Mouse (Mus musculus) ES-CJ7 (cell line): Measurements from ENCODE around the gene Hdhd5.

ENCODE experiments used
- DNase-seq: peaks from one replicate; pipeline ENCODE4 v3.0.0; 2011; ENCODE audit warnings: low read depth, low spot score

Hdhd5 gene

DNA sequence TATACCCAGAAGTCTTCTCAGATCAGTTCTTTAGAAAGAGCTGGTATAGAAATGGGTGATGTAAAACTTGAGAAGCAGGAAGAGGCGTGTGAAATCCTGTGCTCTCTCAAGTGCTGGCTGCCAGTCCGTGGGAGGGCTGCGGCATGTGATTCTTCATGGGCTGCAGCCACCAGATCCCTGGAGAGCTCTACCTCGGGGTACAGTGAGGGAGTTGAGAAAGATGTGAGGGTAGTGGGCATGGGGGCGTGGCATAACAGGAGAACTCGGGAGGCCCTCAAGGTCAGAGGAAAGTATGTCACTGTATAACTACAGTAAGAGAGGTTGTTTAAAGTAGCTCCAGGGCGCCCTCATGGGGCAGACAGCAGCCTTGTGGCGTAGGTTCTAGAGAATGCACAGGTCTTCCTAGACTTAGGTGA, 47.9 kb downstream of the Hdhd5 start:
- peak; percentile 69 for DNase-seq

DNA sequence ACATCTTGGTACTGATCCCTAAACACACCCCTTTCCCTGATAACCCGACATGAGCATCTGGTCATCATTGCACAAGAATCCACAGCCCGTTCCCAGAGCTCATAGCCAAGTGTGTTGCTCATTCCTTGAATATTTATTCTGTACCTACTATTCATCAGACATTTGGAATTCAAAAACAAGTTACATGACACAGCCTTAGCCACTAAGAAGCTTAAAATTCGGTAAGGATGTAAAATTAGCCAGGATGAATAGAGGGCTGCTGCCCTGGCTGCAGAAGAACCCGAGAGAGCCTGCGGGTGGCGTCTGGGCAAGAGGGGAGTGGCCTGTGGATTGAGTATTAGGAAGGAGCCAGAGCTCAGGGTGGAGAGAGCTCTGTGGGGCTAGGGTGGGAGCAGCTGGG, 48.4 kb downstream of the Hdhd5 start:
- DNase-seq = no peak

DNA sequence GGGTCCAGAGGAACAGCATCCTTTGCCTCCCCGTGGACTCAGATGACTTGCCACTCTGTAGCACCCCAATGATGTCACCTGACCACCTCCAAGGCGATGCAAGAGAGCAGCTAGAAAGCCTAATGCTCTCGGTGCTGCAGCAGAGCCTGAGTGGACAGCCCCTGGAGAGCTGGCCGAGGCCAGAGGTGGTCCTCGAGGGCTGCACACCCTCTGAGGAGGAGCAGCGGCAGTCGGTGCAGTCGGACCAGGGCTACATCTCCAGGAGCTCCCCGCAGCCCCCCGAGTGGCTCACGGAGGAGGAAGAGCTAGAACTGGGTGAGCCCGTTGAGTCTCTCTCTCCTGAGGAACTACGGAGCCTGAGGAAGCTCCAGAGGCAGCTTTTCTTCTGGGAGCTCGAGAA, 49.1 kb downstream of the Hdhd5 start:
- no peak for DNase-seq

DNA sequence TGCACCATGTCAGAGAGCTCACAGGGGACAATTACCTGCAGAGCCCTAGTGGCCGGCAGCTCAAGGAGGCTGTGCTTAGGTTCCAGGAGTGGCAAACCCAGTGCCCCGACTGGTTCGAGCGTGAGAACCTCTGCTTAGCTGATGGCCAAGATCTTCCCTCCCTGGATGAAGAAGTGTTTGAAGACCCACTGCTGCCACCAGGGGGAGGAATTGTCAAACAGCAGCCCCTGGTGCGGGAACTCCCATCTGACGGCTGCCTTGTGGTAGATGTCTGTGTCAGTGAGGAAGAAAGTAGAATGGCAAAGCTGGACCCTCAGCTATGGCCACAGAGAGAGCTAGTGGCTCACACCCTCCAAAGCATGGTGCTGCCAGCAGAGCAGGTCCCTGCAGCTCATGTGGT, 49.6 kb downstream of the Hdhd5 start:
- peak; percentile 64 for DNase-seq

DNA sequence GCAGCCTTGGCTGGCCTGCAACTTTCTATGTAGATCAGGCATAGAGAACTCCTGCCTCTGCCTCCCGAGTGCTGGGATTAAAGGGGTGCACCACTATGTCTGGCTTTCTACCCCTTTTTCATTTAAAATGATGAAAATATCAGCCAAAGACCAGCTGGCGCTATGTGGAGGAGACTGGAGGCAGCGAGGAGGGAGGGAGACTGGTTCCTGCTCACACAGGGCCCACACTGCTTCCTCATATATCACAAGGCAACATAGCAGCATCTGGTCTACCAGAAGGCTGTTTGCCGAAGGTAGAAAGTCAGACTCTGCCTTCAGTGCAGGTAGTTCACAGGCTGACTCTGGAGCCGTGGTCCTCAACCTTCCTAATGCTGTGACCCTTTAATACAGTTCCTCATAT, 50.8 kb downstream of the Hdhd5 start:
- DNase-seq = no peak

DNA sequence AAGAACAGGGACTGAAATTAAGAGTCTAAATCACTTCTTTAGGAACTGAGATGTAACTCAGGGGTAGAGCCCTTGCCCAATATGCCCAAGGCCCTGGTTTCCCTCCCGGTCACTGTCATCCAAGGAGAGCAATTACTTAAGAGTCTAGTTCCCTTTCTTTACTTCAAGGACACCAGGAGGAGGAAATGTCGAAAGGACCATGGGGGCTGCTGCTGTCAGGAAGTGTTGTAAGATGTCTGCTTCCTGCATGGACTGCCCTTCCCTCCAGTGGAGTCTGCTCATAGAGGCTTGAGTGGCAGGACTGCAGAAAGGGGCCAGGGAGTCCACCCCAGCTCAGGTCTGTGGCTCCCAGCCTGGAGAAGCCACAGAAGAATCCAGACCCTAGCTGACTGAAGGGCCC, 51.8 kb downstream of the Hdhd5 start:
- no peak for DNase-seq

DNA sequence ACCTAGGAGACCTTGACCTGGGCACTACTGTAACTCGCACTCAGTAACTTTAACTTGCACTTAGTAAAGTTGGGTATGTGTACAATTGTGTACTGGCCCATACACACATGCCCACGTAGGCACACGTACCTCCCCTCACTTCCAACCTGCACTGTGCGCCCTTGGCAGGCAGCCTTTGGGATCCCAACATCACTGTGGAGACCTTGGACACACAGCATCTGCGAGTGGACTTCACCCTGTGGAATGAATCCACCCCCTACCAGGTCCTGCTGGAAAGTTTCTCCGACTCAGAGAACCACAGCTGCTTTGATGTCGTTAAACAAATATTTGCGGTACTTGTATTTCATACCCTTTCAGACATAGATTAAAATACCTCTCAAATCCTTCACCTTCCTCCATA, 55.8 kb downstream of the Hdhd5 start:
- no peak for DNase-seq

DNA sequence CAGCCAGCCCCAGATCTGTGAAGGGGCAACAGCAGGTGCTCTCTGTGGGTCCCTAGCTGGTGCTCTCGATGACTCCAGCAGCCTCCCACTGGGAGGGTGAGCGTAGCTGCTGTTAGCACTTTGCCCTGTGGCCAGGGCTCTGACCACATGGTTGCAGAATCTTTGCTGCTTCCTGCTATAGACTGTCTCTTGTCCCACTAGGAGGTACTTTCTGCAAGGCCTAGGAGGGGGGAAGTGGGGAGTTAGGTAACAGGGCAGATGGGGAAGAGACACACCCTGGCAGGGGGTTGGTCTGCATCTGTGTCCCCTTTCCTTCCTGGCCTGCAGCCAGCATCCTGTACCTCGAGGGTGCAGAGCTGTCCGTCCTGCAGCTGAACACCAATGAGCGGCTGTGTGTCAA, 57.7 kb downstream of the Hdhd5 start:
- no peak for DNase-seq

DNA sequence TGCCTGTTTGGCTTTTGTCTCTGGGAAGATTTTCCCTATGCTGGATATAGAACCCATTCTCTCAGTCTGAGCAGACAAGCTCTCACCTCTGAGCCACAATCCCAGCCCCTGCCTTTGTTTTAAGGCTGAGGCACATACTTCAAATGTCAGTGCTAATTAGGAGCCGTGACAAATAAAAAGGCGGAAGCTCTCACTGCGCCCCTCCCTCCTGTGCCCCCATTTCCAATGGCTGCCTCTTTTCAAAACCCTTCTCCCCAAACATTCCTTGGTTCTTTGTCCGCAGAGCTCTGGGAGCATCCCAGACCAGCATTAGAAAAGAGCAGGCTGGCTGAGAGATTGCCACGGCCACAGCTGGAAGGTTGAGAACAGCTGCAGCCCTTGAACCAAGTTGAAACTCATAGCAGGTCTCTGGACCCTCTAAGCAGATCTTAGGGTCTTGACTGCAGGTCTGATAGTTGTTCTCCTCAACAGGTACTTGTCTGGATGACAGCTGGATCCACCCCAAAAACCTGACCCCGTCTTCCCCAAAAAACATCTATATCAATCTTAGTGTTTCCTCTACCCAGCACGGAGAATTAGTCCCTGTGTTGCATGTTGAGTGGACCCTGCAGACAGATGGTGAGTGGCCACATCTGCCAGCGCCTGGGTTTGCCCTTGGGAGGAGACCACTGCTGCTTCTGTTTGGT, 58.5 kb downstream of the Hdhd5 start:
- no peak for DNase-seq

DNA sequence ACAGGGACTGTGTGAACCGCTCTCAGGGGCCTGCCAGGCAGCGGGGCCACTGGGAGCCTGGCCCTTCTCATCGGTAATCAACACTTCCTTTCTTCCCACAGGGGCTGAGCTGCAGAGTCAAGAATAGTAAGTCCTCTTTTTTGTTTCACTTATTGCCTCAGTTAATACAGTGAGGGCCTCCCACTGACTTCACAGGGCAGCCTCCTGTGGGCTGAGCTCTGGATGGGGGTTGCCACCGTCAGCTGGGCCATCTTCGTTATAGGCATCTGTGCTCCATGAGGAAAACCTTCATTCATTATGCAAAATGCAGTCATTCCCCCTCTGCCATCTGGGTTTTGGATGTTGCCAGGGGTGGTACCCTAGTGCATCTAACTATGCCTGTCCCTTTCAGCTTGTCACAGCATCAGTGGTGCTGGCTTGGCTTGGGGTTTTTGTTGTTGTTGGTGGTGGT, 59.1 kb downstream of the Hdhd5 start:
- no peak for DNase-seq

DNA sequence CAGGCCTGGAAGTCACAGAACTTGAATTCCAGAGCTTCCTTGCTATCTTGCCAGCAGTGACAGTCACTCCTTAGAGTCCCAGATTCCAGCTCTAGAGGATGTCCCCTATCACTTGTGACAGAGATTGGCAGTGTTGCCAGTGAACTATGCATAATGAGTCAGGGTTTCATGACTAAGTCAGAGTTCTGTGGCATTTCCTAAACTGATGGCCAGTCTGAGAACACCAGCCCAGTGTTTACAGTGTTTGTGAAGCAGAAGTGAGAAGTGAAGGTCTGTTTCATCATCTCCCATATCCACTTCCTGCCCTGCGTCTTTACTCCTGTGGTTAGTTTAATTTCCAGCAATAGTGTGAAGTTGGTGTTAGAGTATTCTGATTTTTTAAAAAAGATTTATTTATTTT, 60.5 kb downstream of the Hdhd5 start:
- no peak for DNase-seq

DNA sequence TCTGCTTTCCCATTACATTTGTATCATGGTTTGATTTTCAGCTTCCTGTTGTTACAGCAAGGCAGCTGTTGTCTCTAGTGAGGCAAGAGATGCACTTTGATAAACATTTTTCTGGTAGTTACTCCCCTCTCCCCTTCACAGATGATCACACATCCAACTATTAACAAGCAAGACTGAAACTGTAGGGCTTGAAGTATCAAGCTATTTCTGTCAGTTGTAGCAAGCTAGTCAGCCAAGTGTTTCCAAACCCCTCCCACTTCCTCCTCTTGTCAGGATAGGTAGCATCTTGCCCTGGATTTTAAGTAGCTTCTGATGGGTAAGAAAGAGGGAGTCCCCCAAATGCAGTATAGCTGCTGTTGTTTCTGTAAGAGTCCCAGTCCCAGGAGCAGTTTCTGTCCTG, 61.3 kb downstream of the Hdhd5 start:
- DNase-seq = no peak

DNA sequence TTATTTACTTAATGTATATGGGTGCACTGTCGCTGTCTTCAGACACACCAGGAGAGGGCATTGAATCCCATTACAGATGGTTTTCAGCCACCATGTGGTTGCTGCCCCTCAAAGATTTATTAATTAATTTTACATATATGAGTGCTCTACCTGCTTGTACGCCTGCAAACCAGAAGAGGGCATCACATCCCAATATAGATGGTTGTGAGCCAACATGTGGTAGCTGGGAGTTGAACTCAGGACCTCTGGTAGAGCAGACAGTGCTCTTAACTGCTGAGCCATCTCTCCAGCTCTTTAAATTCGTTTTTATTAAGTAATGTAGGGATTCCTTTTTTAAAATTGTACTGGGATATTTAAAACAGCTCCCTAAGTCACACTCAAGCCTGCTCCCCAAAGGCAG, 61.9 kb downstream of the Hdhd5 start:
- DNase-seq = no peak

DNA sequence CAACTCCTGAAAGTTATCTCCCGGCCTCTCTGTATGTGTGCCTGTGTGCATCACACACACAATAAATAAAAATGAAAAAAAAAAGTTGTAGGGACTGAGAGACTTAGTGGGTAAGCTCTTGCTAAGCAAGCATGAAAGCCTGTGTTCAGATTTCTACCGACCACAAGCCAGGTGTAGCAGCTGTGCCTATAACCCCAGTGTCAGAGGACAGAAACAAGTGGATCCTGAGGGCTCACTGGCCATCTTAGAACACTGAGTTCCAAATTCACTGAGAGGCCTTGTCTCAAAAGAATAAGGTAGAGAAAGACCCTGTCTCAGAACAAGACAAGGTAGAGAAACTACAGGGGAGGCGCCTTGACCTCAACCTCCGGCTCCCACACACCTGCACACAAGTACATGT, 62.9 kb downstream of the Hdhd5 start:
- DNase-seq = no peak

DNA sequence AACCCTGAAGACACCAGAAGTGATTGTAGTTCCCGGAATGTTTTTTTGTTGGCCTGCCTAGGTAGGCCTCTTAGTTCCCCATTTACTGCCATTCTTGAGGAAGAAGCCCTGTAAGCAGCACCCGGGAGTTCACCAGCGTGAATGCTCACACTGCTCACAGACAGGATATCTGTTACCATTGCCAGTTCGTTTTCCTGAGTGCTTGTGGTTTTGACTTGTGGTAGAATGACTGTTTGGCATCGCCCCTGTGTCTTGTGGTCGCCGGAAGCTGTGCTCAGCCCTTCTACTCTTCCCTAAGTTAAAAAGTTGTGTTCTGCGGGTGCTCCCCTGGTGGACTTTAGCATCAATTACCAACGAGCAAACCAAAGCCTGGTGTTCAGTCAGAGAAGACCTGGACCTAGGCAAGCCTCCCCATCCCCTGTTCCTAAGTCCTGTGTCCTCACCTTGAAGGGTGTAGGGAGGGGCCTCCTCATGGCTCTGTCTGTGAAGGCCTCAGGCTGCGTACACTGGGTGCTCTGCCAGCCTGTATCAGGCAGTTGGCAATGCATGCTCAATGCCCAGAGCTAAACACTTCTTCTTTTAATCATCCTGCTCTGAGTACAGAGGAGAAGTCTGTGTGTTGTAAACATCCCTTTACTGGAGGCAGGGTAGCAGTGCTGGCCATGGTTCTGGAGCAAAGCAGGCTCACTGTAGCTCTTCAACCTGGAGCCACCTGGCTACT, 64.3 kb downstream of the Hdhd5 start:
- no peak for DNase-seq

DNA sequence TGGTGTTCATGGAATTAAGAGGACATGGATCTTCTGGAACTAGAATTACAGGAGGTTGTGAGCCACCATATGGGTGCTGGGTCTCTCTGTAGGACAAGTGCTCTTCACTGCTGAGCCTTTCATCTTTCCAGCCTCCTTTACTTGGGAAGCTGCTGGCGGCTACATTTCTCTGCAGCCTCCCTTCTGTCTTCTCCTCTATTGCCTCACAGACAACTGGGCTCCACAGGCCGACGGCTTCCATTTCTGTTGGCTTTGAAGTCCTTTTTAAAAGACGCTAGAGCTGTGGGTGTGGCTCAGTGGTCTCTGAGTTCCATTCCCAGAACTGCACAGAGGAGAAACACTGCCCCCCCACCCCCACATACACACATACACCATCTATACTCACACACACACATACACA, 65.7 kb downstream of the Hdhd5 start:
- DNase-seq = no peak

DNA sequence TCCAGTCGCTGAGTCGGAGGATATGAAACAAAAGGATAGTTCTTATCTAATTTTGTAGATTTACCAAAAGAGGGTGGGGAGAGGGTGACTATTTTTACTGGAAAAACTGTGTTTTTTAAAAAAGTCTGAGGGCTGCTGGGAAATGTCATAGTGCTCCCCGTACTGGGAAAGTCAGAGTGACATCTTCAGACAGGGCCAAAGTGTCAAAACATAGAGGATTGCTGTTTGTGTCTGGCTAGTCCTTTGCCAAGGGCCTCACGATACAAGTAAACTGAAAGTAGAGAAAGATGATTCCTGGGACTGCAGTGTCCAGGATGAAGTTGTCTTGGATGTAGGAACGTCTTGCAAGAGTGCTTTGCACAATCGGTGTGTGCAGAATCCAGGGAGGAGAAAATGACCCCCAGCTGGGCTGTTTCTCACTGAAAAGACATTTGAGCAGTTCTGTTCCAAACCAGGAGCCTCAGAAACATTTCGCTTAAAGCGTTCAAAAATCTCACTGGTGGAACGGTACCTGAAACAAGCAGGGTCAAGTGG, 66.6 kb downstream of the Hdhd5 start:
- no peak for DNase-seq

DNA sequence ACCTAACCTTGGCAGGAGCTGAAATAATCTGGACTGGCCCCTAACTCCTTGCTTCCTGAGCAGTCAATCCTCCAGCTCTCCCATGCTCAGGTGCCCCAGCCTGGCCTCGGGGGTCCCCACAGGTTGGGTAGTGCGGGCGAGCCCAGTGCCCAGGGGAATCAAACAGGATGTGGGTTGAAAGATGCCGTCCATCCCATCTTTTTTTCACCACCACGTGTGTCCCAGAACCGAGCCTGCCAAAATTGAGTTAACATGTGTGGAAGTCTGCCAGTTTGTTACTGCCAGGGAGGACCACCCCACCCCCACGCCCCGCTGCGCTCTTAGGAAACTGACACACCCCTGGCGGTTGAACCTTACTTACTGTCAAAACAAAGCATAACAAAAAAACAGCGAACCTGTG, 67.2 kb downstream of the Hdhd5 start:
- peak; percentile 52 for DNase-seq

DNA sequence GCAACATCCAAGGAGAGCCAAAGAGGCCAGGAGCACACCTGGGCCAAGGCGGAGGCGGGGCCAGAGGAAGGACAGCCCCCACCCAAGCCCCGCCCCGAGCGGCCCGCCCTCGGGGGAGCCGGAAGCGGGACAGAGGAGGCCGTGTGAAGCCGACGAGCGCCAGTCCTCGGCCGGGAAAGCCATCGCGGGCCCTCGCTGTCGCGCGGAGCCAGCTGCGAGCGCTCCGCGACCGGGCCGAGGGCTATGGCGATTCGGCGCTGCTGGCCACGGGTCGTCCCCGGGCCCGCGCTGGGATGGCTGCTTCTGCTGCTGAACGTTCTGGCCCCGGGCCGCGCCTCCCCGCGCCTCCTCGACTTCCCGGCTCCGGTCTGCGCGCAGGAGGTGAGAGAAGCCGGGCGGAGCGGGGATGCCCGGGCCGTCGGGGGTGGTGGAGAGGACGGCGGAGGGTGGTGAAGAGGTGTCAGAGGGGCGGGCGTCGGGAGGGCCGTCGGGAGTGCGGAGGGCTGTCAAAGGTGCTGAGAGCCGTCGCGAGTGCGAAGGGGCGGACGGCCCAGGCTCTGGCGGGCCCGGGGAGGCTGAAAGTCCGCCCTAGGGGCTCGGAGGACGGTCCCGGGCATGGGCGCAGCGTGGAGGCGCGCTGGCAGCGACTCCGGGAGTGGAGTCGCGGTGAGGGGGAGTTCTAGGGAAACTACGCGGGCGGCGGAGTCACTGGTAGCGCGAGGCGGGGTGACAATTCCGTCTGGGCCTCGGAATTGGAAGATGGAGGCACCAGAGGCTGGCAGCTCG, 67.8 kb downstream of the Hdhd5 start, which contains the start of gene Il17ra:
Gene Il17ra (plus strand): TSS at position 162 of the 786 bp plus-strand sequence.
- DNase-seq = peak; percentile 72

DNA sequence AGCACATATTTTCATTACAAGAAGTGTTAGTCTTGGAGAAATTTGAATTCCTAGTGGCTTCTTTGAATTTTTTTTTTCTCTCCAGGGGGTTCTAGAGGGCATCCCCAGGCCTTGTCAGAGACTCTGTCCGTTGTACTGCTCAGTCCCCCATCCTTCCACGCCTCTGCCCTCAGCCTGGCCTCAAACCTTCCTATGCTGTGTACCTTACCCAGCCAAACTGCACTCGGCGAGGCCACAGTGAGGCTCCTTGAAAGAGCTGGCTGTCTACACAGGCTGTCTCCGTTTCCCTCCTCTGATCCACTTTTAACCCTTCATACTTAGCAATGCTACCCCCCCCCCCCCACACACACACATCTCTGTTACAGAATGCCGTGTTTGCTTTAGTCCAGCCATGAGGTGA, 68.9 kb downstream of the Hdhd5 start:
- DNase-seq = no peak

DNA sequence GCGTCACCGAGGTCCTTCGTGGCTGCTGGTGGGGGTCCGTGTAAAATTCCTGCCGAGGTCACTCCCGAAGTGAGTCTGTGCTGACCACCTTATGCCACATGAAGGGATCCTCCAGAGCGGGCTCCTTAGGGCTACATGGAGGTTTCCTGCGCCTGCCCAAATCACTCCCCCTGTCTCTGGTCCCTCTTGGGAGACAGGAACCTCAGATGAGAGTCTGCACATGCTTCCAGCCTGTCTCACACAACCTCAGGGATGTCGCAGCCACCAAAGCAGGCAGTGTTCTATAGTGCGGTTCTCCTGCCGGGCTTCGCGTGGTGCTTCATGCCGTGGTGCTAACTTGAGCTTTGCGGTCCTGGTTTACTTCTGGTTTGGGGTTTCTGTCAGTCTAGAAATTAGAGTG, 69.9 kb downstream of the Hdhd5 start:
- no peak for DNase-seq
